Mouse (Mus musculus): Measurements from ENCODE around the gene Mrpl39. TPM values are rescaled to one million over a fixed set of nuclear protein-coding genes. Genes with fewer than 3 reads are reported as not detected.

Mrpl39 gene
- total and polyA plus RNA-seq, 2 experiments from 2014 or later, result 34.3 to 43.2 TPM

- no peak for DNase-seq (ENCODE audit: low spot score)
- Histone ChIP-seq H3K27ac (ENCODE audit: low read depth, low read length) (no peak overlapping the region), H3K4me2 (ENCODE audit: low read depth, low read length, poor library complexity, severe bottlenecking) (no peak overlapping the region), H3K36me3 (ENCODE audit: insufficient read depth, low read length) (no peaks in the 10 kb centered on the region), H3K9me3 (ENCODE audit: low read length) (no peaks in the 10 kb centered on the region), H3K27me3 (ENCODE audit: insufficient read depth, low read length) (peaks cover 16% of the 10 kb centered on the region), H3K9ac (replicated peaks; ENCODE audit: low read length, poor library complexity, severe bottlenecking) (no peak overlapping the region), H3K4me1 (ENCODE audit: insufficient read depth, low read length) (0 out of 2 replicates have a peak, but pooled peaks cover 3% of the 10 kb centered on the region), H3K4me3 (ENCODE audit: low read depth, low read length) (no peak overlapping the region)
- ATAC-seq (ENCODE audit: low FRiP score), result no peak
- WGBS, result 80% methylated on average over 8 of the region's 8 CpGs
- TF ChIP-seq CTCF (IDR thresholded peaks at IDR 0.05), result no peak
Measured at GRCm38 (mm10) chr16:84704661-84705240, 30.8 kb downstream of the Mrpl39 start.

GRCm38 (mm10) chr16:84703769-84704660, 31.5 kb downstream of the Mrpl39 start:
- H3K27ac ChIP-seq (ENCODE audit: low read depth, low read length), result no peak overlapping the region
- peak overlapping the region; percentile 69 for H3K4me3 ChIP-seq (ENCODE audit: low read depth, low read length)
- no peaks in the 10 kb centered on the region for H3K36me3 ChIP-seq (ENCODE audit: insufficient read depth, low read length)
- ATAC-seq (ENCODE audit: low FRiP score) (no peak), DNase-seq (ENCODE audit: low spot score) (no peak)
- 66% methylated on average over 13 of the region's 13 CpGs for WGBS
- H3K4me2 ChIP-seq (ENCODE audit: low read depth, low read length, poor library complexity, severe bottlenecking), result peak overlapping the region; percentile 100
- H3K27me3 ChIP-seq (ENCODE audit: insufficient read depth, low read length), result peaks cover 16% of the 10 kb centered on the region
- H3K9me3 ChIP-seq (ENCODE audit: low read length), result no peaks in the 10 kb centered on the region
- H3K4me1 ChIP-seq (ENCODE audit: insufficient read depth, low read length), result 0 out of 2 replicates have a peak, but pooled peaks cover 3% of the 10 kb centered on the region
- H3K9ac ChIP-seq (replicated peaks; ENCODE audit: low read length, poor library complexity, severe bottlenecking), result 0 out of 2 replicates have a peak overlapping the region, but pooled peaks have one; percentile 46
- TF ChIP-seq CTCF (IDR thresholded peaks at IDR 0.05), result no peak

- Histone ChIP-seq H3K4me3 (ENCODE audit: low read depth, low read length) (peak overlapping the region; percentile 69), H3K27me3 (ENCODE audit: insufficient read depth, low read length) (peaks cover 16% of the 10 kb centered on the region), H3K9ac (replicated peaks; ENCODE audit: low read length, poor library complexity, severe bottlenecking) (peak overlapping the region; percentile 46), H3K4me2 (ENCODE audit: low read depth, low read length, poor library complexity, severe bottlenecking) (peak overlapping the region; percentile 100), H3K27ac (ENCODE audit: low read depth, low read length) (no peak overlapping the region), H3K9me3 (ENCODE audit: low read length) (no peaks in the 10 kb centered on the region), H3K36me3 (ENCODE audit: insufficient read depth, low read length) (no peaks in the 10 kb centered on the region), H3K4me1 (ENCODE audit: insufficient read depth, low read length) (0 out of 2 replicates have a peak, but pooled peaks cover 3% of the 10 kb centered on the region)
- ATAC-seq (ENCODE audit: low FRiP score) (peak; percentile 66; the same call in 1 of the 2 replicates), DNase-seq (ENCODE audit: low spot score) (peak; percentile 22)
- TF ChIP-seq CTCF (IDR thresholded peaks at IDR 0.05), result no peak
- under 1% methylated on average over 55 of the region's 55 CpGs for WGBS
Measured at GRCm38 (mm10) chr16:84703129-84703768, 32.3 kb downstream of the Mrpl39 start.

GRCm38 (mm10) chr16:84702230-84703128, 33.1 kb downstream of the Mrpl39 start:
- WGBS, result 14% methylated on average over 39 of the region's 39 CpGs
- no peak for TF ChIP-seq CTCF (IDR thresholded peaks at IDR 0.05)
- Histone ChIP-seq H3K36me3 (ENCODE audit: insufficient read depth, low read length) (no peaks in the 10 kb centered on the region), H3K4me1 (ENCODE audit: insufficient read depth, low read length) (0 out of 2 replicates have a peak, but pooled peaks cover 3% of the 10 kb centered on the region), H3K9ac (replicated peaks; ENCODE audit: low read length, poor library complexity, severe bottlenecking) (peak overlapping the region; percentile 46; the same call in 1 of the 2 replicates), H3K4me2 (ENCODE audit: low read depth, low read length, poor library complexity, severe bottlenecking) (peak overlapping the region; percentile 100), H3K27ac (ENCODE audit: low read depth, low read length) (no peak overlapping the region), H3K27me3 (ENCODE audit: insufficient read depth, low read length) (peaks cover 16% of the 10 kb centered on the region), H3K4me3 (ENCODE audit: low read depth, low read length) (peak overlapping the region; percentile 69), H3K9me3 (ENCODE audit: low read length) (no peaks in the 10 kb centered on the region)
- no peak for ATAC-seq (ENCODE audit: low FRiP score)
- DNase-seq (ENCODE audit: low spot score), result no peak

- ATAC-seq (ENCODE audit: low FRiP score), result no peak
- TF ChIP-seq CTCF (IDR thresholded peaks at IDR 0.05), result no peak
- Histone ChIP-seq H3K4me3 (ENCODE audit: low read depth, low read length) (no peak overlapping the region), H3K4me1 (ENCODE audit: insufficient read depth, low read length) (0 out of 2 replicates have a peak, but pooled peaks cover 3% of the 10 kb centered on the region), H3K27me3 (ENCODE audit: insufficient read depth, low read length) (peaks cover 16% of the 10 kb centered on the region), H3K36me3 (ENCODE audit: insufficient read depth, low read length) (no peaks in the 10 kb centered on the region), H3K4me2 (ENCODE audit: low read depth, low read length, poor library complexity, severe bottlenecking) (no peak overlapping the region), H3K9ac (replicated peaks; ENCODE audit: low read length, poor library complexity, severe bottlenecking) (no peak overlapping the region), H3K27ac (ENCODE audit: low read depth, low read length) (no peak overlapping the region), H3K9me3 (ENCODE audit: low read length) (no peaks in the 10 kb centered on the region)
- WGBS, result 85% methylated on average over 5 of the region's 5 CpGs
- DNase-seq (ENCODE audit: low spot score), result no peak
Measured at GRCm38 (mm10) chr16:84701041-84701440, 34.5 kb downstream of the Mrpl39 start.

All from midbrain, postnatal 0 days (tissue).